Mouse (Mus musculus): ENCODE results near the gene Gm26657. TPM values are rescaled to one million over a fixed set of nuclear protein-coding genes. Genes with fewer than 3 reads are reported as not detected.

The Gm26657 gene
- total and polyA plus RNA-seq, 2 experiments from 2014 or later: not detected

- H3K4me2 ChIP-seq (ENCODE audit: low read depth, low read length, poor library complexity, severe bottlenecking): no peak overlapping the region
- no peaks in the 10 kb centered on the region for H3K4me1 ChIP-seq (ENCODE audit: insufficient read depth, low read length)
- H3K27ac ChIP-seq (ENCODE audit: low read depth, low read length): no peak overlapping the region
- peaks cover 25% of the 10 kb centered on the region for H3K36me3 ChIP-seq (ENCODE audit: insufficient read depth, low read length)
- no peak overlapping the region for H3K9ac ChIP-seq (replicated peaks; ENCODE audit: low read length, poor library complexity, severe bottlenecking)
- no peak overlapping the region for H3K4me3 ChIP-seq (ENCODE audit: low read depth, low read length)
- H3K27me3 ChIP-seq (ENCODE audit: insufficient read depth, low read length): no peaks in the 10 kb centered on the region
- H3K9me3 ChIP-seq (ENCODE audit: low read length): no peaks in the 10 kb centered on the region
- no peak for DNase-seq (ENCODE audit: low spot score)
- no peak for TF ChIP-seq CTCF (IDR thresholded peaks at IDR 0.05)
- 99% methylated on average over 2 of the region's 2 CpGs for WGBS
- no peak for ATAC-seq (ENCODE audit: low FRiP score)
These were observed 6.5 kb downstream of the Gm26657 start for GRCm38 (mm10) chr4:56746345-56746744.

GRCm38 (mm10) chr4:56747456-56747855, 7.6 kb downstream of the Gm26657 start:
- DNase-seq (ENCODE audit: low spot score) (no peak), ATAC-seq (ENCODE audit: low FRiP score) (no peak)
- no peak overlapping the region for H3K27ac ChIP-seq (ENCODE audit: low read depth, low read length)
- no peak overlapping the region for H3K4me3 ChIP-seq (ENCODE audit: low read depth, low read length)
- TF ChIP-seq CTCF (IDR thresholded peaks at IDR 0.05): no peak
- no peaks in the 10 kb centered on the region for H3K27me3 ChIP-seq (ENCODE audit: insufficient read depth, low read length)
- no peaks in the 10 kb centered on the region for H3K9me3 ChIP-seq (ENCODE audit: low read length)
- no peak overlapping the region for H3K9ac ChIP-seq (replicated peaks; ENCODE audit: low read length, poor library complexity, severe bottlenecking)
- WGBS: 97% methylated on average over 9 of the region's 9 CpGs
- peaks cover 33% of the 10 kb centered on the region for H3K36me3 ChIP-seq (ENCODE audit: insufficient read depth, low read length)
- no peak overlapping the region for H3K4me2 ChIP-seq (ENCODE audit: low read depth, low read length, poor library complexity, severe bottlenecking)
- H3K4me1 ChIP-seq (ENCODE audit: insufficient read depth, low read length): no peaks in the 10 kb centered on the region

DNA sequence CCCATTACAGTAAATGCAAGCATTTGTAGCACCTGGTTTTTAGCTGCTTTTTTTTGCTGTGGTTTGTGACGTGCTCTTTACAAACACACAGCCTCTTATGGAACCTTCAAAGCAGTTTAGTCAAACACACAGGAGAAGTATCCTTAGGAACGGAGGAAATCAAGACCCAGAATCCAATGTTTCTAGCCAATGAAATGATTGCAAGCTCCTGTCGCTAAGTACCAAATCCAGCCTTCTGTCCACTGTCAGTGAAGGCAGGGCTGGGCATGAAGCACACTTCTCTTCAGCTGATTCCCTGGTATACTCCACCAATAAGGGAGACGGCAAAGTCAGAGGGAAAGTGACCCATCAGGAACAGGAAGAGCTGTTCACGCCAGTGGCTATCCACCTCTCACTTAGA, 16.2 kb downstream of the Gm26657 start:
- TF ChIP-seq CTCF (IDR thresholded peaks at IDR 0.05): no peak
- Histone ChIP-seq H3K4me3 (ENCODE audit: low read depth, low read length) (no peak overlapping the region), H3K4me1 (ENCODE audit: insufficient read depth, low read length) (no peaks in the 10 kb centered on the region), H3K4me2 (ENCODE audit: low read depth, low read length, poor library complexity, severe bottlenecking) (no peak overlapping the region), H3K27ac (ENCODE audit: low read depth, low read length) (no peak overlapping the region), H3K9ac (replicated peaks; ENCODE audit: low read length, poor library complexity, severe bottlenecking) (no peak overlapping the region), H3K9me3 (ENCODE audit: low read length) (no peaks in the 10 kb centered on the region), H3K36me3 (ENCODE audit: insufficient read depth, low read length) (peaks cover 75% of the 10 kb centered on the region), H3K27me3 (ENCODE audit: insufficient read depth, low read length) (no peaks in the 10 kb centered on the region)
- ATAC-seq (ENCODE audit: low FRiP score): no peak
- no peak for DNase-seq (ENCODE audit: low spot score)
- WGBS: 90% methylated on average over 5 of the region's 5 CpGs

- H3K4me2 ChIP-seq (ENCODE audit: low read depth, low read length, poor library complexity, severe bottlenecking): no peak overlapping the region
- TF ChIP-seq CTCF (IDR thresholded peaks at IDR 0.05): no peak
These were observed 17.2 kb downstream of the Gm26657 start for GRCm38 (mm10) chr4:56756966-56757600.

GRCm38 (mm10) chr4:56757693-56758092, 17.8 kb downstream of the Gm26657 start:
- TF ChIP-seq CTCF (IDR thresholded peaks at IDR 0.05): no peak
- Histone ChIP-seq H3K27ac (ENCODE audit: low read depth, low read length) (no peak overlapping the region), H3K4me3 (ENCODE audit: low read depth, low read length) (no peak overlapping the region), H3K27me3 (ENCODE audit: insufficient read depth, low read length) (no peaks in the 10 kb centered on the region), H3K4me2 (ENCODE audit: low read depth, low read length, poor library complexity, severe bottlenecking) (no peak overlapping the region), H3K9me3 (ENCODE audit: low read length) (no peaks in the 10 kb centered on the region), H3K36me3 (ENCODE audit: insufficient read depth, low read length) (peaks cover 79% of the 10 kb centered on the region), H3K4me1 (ENCODE audit: insufficient read depth, low read length) (no peaks in the 10 kb centered on the region), H3K9ac (replicated peaks; ENCODE audit: low read length, poor library complexity, severe bottlenecking) (no peak overlapping the region)
- DNase-seq (ENCODE audit: low spot score) (no peak), ATAC-seq (ENCODE audit: low FRiP score) (no peak)
- 96% methylated on average over 1 of the region's 1 CpGs for WGBS

More at GRCm38 (mm10) chr4:56756966-56757600, 17.2 kb downstream of the Gm26657 start:
- ATAC-seq (ENCODE audit: low FRiP score) (no peak), DNase-seq (ENCODE audit: low spot score) (no peak)
- H3K9me3 ChIP-seq (ENCODE audit: low read length): no peaks in the 10 kb centered on the region
- no peaks in the 10 kb centered on the region for H3K27me3 ChIP-seq (ENCODE audit: insufficient read depth, low read length)
- H3K9ac ChIP-seq (replicated peaks; ENCODE audit: low read length, poor library complexity, severe bottlenecking): no peak overlapping the region
- H3K4me3 ChIP-seq (ENCODE audit: low read depth, low read length): no peak overlapping the region
- no peak overlapping the region for H3K27ac ChIP-seq (ENCODE audit: low read depth, low read length)
- H3K4me1 ChIP-seq (ENCODE audit: insufficient read depth, low read length): no peaks in the 10 kb centered on the region
- peaks cover 74% of the 10 kb centered on the region for H3K36me3 ChIP-seq (ENCODE audit: insufficient read depth, low read length)
- 94% methylated on average over 10 of the region's 10 CpGs for WGBS

DNA sequence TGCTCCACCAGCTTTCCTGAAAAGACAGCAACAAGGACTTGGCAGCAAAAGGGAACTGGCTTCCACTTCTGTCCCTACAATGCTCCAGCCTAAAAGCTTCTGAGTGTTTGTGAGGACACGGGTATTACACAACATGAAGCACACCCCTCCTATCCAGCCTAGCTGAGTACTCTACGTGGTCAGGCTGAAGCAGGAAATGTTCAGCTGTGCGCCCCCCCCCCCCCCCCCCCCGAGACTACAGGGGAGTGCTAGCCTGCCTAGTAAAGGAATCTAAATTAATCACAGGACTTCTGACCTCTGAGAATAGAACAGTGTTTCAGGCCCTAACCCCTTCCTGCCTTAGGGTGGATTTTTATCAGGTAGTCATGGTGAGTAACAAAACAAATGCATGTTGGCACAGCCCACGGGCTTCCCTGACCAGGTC, 28.0 kb downstream of the Gm26657 start:
- 87% methylated on average over 4 of the region's 5 CpGs for whole genome bisulfite sequencing

More for the DNA sequence above, 28.0 kb downstream of the Gm26657 start:
- Histone ChIP-seq H3K4me2 (ENCODE audit: low read depth, low read length, poor library complexity, severe bottlenecking) (no peak overlapping the region), H3K9ac (replicated peaks; ENCODE audit: low read length, poor library complexity, severe bottlenecking) (no peak overlapping the region), H3K4me1 (ENCODE audit: insufficient read depth, low read length) (no peaks in the 10 kb centered on the region), H3K9me3 (ENCODE audit: low read length) (no peaks in the 10 kb centered on the region), H3K27me3 (ENCODE audit: insufficient read depth, low read length) (no peaks in the 10 kb centered on the region), H3K36me3 (ENCODE audit: insufficient read depth, low read length) (peaks cover 76% of the 10 kb centered on the region), H3K27ac (ENCODE audit: low read depth, low read length) (no peak overlapping the region), H3K4me3 (ENCODE audit: low read depth, low read length) (no peak overlapping the region)
- no peak for TF ChIP-seq CTCF (IDR thresholded peaks at IDR 0.05)
- no peak for ATAC-seq (ENCODE audit: low FRiP score)
- DNase-seq (ENCODE audit: low spot score): no peak
